Mouse (Mus musculus) hindbrain, embryonic 11.5 days (tissue): ENCODE results near the gene Synpr. TPM values are rescaled to one million over a fixed set of nuclear protein-coding genes. Genes with fewer than 3 reads are reported as not detected.

ENCODE experiments used
- ATAC-seq: fragments of 200-750 bp; cut with Nextera tagmentation; 2 replicates; pipeline ENCODE4 v1.8.0; 2017; ENCODE audit warnings: mild to moderate bottlenecking, moderate TSS enrichment, moderate library complexity; ENCODE audit not compliant: low FRiP score
- DNase-seq: peaks from one replicate; pipeline ENCODE4 v3.0.0-alpha.2; 2015; ENCODE audit warnings: low spot score
- H3K27ac ChIP-seq: fragments of 300-500 bp; sonication (generic); 2 replicates; pipeline ENCODE4 v1.5.1; 2014; ENCODE audit warnings: mild to moderate bottlenecking, low read depth, low read length
- H3K27me3 ChIP-seq: fragments of 300-500 bp; sonication (generic); 2 replicates; pipeline ENCODE4 v1.6.1; 2014; ENCODE audit warnings: mild to moderate bottlenecking, low read length, moderate library complexity, mixed read lengths; ENCODE audit not compliant: control insufficient read depth, insufficient read depth
- H3K36me3 ChIP-seq: fragments of 300-500 bp; sonication (generic); 2 replicates; pipeline ENCODE4 v1.6.1; 2014; ENCODE audit warnings: mild to moderate bottlenecking, low read length, moderate library complexity, mixed read lengths; ENCODE audit not compliant: control insufficient read depth, insufficient read depth
- H3K4me1 ChIP-seq: fragments of 300-500 bp; sonication (generic); replicated peaks from 2 replicates; pipeline ENCODE4 v1.6.1; 2014; ENCODE audit warnings: low read length, mixed read lengths; ENCODE audit not compliant: control insufficient read depth, insufficient read depth
- H3K4me2 ChIP-seq: fragments of 300-500 bp; sonication (generic); replicated peaks from 2 replicates; pipeline ENCODE4 v1.6.1; 2014; ENCODE audit warnings: mild to moderate bottlenecking, low read depth, low read length
- H3K4me3 ChIP-seq: fragments of 300-500 bp; sonication (generic); 2 replicates; pipeline ENCODE4 v1.5.1; 2014; ENCODE audit warnings: low read depth, low read length
- H3K9ac ChIP-seq: fragments of 300-500 bp; sonication (generic); 2 replicates; pipeline ENCODE4 v1.6.1; 2014; ENCODE audit warnings: low read depth, low read length
- H3K9me3 ChIP-seq: fragments of 300-500 bp; sonication (generic); 2 replicates; pipeline ENCODE4 v1.6.1; 2016; ENCODE audit warnings: low read length; ENCODE audit not compliant: control insufficient read depth
- WGBS: fragments of 180-500 bp; shearing (Covaris S2); extraction: QIAGEN DNeasy Blood & Tissue Kit; methylation state at CpG from one replicate; pipeline ENCODE4 v1.1.7; 2014; 5-methylcytosine and 5-hydroxymethylcytosine counted together
- polyA plus RNA-seq: library from polyadenylated mRNA; unstranded; fragments of >200 nt; fragmentation: Nextera tagmentation; extraction: Ambion mirVana; gene quantifications from 2 replicates; pipeline ENCODE4 v1.2.1, GENCODE M21; 2014

Gene Synpr
- polyA plus RNA-seq, 1 experiment from 2014 or later, result 14.8 TPM

GRCm38 (mm10) chr14:13593321-13593940, 308.9 kb downstream of the Synpr start:
- Histone ChIP-seq H3K9me3 (no peaks in the 10 kb centered on the region), H3K36me3 (no peaks in the 10 kb centered on the region), H3K4me3 (no peak overlapping the region), H3K27me3 (no peaks in the 10 kb centered on the region), H3K27ac (no peak overlapping the region), H3K9ac (no peak overlapping the region), H3K4me2 (no peak overlapping the region), H3K4me1 (no peaks in the 10 kb centered on the region)
- 91% methylated on average over 2 of the region's 2 CpGs for WGBS
- no peak for DNase-seq
- no peak for ATAC-seq

DNA sequence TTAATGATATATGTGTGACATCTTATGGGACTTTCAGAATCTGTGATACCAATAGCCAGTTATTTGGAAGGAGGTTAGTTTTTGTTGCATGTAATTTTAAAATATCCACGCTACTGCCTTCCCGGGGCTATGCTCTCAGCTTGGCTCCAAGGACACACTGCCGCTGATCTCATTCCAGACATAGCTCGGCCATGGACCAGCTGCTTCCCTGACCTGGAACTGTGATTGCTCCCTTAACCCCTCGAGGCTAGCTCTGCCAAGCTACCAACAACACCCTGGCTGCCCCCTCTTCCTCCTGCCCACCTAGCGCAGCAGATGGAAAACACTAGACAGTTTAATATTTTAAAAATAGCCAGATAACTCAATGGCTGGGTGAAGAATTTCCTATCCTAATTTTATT, 311.7 kb downstream of the Synpr start:
- ATAC-seq (no peak), DNase-seq (no peak)
- no peaks in the 10 kb centered on the region for H3K4me1 ChIP-seq
- 77% methylated on average over 6 of the region's 6 CpGs for WGBS
- H3K4me2 ChIP-seq, result no peak overlapping the region
- H3K9me3 ChIP-seq, result no peaks in the 10 kb centered on the region
- no peaks in the 10 kb centered on the region for H3K36me3 ChIP-seq
- no peak overlapping the region for H3K4me3 ChIP-seq
- no peak overlapping the region for H3K9ac ChIP-seq
- H3K27me3 ChIP-seq, result no peaks in the 10 kb centered on the region
- no peak overlapping the region for H3K27ac ChIP-seq

DNA sequence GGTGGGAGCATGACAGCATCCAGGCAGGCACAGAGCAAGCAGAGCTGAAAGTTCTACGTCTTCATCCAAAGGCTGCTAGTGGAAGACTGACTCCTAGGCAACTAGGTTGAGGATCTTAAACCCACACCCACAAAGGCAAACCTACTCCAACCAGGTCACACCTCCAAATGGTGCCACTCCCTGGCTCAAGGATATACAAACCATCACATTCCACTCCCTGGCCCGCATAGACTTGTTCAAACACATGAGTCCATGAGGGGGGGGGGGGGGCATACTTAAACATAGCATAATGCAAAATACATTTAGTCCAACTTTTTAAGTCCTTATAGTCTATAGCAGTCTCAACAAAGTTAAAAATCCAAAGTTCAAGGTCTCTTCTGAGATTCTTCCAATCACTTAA, 312.6 kb downstream of the Synpr start:
- Histone ChIP-seq H3K9me3 (no peaks in the 10 kb centered on the region), H3K4me1 (no peaks in the 10 kb centered on the region), H3K9ac (no peak overlapping the region), H3K4me3 (no peak overlapping the region), H3K4me2 (no peak overlapping the region), H3K27ac (no peak overlapping the region), H3K27me3 (no peaks in the 10 kb centered on the region), H3K36me3 (no peaks in the 10 kb centered on the region)
- no peak for ATAC-seq
- WGBS, result 93% methylated on average over 2 of the region's 2 CpGs
- no peak for DNase-seq

DNA sequence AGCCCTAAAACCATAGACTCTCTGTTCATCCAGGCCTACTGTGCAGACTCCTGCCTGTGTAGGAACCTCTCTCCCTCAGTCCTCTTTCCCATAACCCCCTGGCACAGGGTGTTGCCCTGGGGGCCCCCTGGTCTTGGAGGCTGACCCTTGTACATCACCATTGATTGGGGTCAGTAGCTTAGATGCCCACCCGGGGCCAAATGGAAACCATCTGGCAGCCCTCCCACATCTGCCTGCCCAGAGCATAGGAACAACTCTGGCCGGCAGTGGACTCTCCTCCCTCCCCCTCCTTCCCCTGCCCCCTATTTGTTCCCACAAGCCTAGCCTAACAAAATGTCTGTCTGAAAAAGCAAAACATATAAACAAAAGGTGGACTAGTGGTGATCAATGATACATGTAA, 336.0 kb downstream of the Synpr start:
- no peaks in the 10 kb centered on the region for H3K27me3 ChIP-seq
- no peak overlapping the region for H3K27ac ChIP-seq
- 45% methylated on average over 2 of the region's 2 CpGs for WGBS
- H3K4me3 ChIP-seq, result no peak overlapping the region
- DNase-seq, result peak; percentile 7
- no peak overlapping the region for H3K9ac ChIP-seq
- H3K4me2 ChIP-seq, result no peak overlapping the region
- H3K36me3 ChIP-seq, result no peaks in the 10 kb centered on the region
- ATAC-seq, result no peak
- no peaks in the 10 kb centered on the region for H3K4me1 ChIP-seq
- H3K9me3 ChIP-seq, result no peaks in the 10 kb centered on the region

DNA sequence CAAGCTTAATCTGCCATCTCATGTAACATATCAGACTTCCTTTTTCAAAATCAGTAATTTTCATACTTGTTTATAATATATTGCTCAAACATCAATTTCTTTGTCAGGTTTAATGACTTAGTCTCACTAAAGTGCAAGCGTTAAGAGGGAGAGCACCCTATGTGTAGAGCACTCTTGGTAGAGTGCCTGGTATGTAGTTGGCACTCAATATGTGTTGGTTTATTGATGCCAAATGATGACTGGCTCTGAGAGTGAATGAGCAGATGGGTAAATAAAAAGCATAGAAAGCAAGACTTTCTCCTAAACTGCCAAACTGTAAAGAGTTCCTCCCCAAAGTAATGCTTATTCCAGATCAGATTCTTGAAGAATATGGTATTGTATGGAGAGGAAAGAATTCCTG, 365.3 kb downstream of the Synpr start:
- Histone ChIP-seq H3K4me2 (no peak overlapping the region), H3K27me3 (no peaks in the 10 kb centered on the region), H3K9me3 (no peaks in the 10 kb centered on the region), H3K36me3 (no peaks in the 10 kb centered on the region), H3K4me3 (no peak overlapping the region), H3K4me1 (no peaks in the 10 kb centered on the region), H3K27ac (no peak overlapping the region), H3K9ac (no peak overlapping the region)
- DNase-seq (no peak), ATAC-seq (no peak)
- WGBS, result 90% methylated on average over 1 of the region's 1 CpGs

DNA sequence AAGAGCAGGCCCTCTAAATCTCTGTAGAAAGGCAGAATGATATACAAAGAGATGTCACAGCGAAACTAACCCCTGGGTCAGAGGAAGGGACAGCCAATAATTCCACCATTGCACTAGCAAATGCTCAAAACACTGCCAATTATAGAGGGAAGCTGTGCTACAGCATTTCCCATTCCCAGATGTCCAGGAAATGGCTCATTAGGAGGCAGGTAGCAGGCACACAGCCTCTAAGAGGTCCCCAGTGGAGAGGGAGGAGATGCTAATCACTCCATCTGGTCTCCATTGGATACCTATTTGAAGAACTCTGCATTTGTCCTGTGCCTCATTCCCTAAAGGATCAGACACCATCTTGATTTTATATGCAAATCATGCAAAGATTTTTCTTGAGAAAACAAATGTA, 366.5 kb downstream of the Synpr start:
- WGBS, result 67% methylated on average over 1 of the region's 1 CpGs
- Histone ChIP-seq H3K4me2 (no peak overlapping the region), H3K27ac (no peak overlapping the region), H3K36me3 (no peaks in the 10 kb centered on the region), H3K4me1 (no peaks in the 10 kb centered on the region), H3K9me3 (no peaks in the 10 kb centered on the region), H3K27me3 (no peaks in the 10 kb centered on the region), H3K9ac (no peak overlapping the region), H3K4me3 (no peak overlapping the region)
- DNase-seq, result peak; percentile 4
- no peak for ATAC-seq

GRCm38 (mm10) chr14:13651541-13652298, 367.1 kb downstream of the Synpr start:
- no peaks in the 10 kb centered on the region for H3K9me3 ChIP-seq
- DNase-seq (peak; percentile 1), ATAC-seq (peak; percentile 69)
- no peaks in the 10 kb centered on the region for H3K4me1 ChIP-seq
- WGBS, result 73% methylated on average over 2 of the region's 2 CpGs
- H3K36me3 ChIP-seq, result no peaks in the 10 kb centered on the region
- no peak overlapping the region for H3K27ac ChIP-seq
- H3K4me3 ChIP-seq, result no peak overlapping the region
- H3K9ac ChIP-seq, result no peak overlapping the region
- H3K4me2 ChIP-seq, result no peak overlapping the region
- no peaks in the 10 kb centered on the region for H3K27me3 ChIP-seq
